Mouse (Mus musculus): ENCODE results near the gene Olfr221.

DNA sequence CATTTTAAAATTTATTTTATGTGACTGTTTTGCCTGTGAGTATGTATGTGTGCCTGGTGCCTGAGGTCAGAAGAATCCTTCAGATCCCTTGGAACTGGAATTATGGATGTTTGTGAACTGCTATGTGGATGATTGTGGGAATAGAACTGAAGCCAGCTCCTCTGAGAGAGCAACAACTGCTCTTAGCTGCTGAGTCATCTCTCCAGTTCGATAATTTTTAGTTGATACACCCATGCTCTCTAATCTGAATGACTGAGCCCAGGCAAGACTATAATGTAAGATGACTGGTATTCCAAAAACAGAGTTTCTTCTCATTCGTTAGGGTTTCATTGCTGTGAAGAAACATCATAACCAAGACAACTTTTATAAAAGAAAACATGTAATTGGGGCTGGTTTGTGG, 18.1 kb downstream of the Olfr221 start:
- no peak for TF ChIP-seq GATA1 (IDR thresholded peaks at IDR 0.05; ENCODE audit: borderline replicate concordance, low read length)
- no peak for TF ChIP-seq FLI1 (IDR thresholded peaks at IDR 0.05; ENCODE audit: low read length)

Data from megakaryocyte, embryonic 14.5 days (primary cell).